Mouse (Mus musculus): ENCODE measurements at regions not wholly inside any gene's neighbourhood (a gene's known extent, or its start where the extent isn't known, plus 50 kb on each side); places are given as distances from the start of the nearest gene placed in this dataset.
A peak's percentile ranks its signal among the peaks of the same experiment; 100 is the strongest.

GRCm38 (mm10) chr17:84844950-84845349, 54.4 kb upstream of the Lrpprc start:
- Histone ChIP-seq H3K4me1 (ENCODE audit: control insufficient read depth, insufficient read depth, insufficient read length) (peaks cover 8% of the 10 kb centered on the region; the same call in 1 of the 2 replicates), H3K27me3 (ENCODE audit: control insufficient read depth, insufficient read depth, low read length) (no peaks in the 10 kb centered on the region), H3K27ac (ENCODE audit: insufficient read depth, low read length) (peak overlapping the region; percentile 82), H3K36me3 (ENCODE audit: control insufficient read depth, insufficient read depth, low read length) (no peaks in the 10 kb centered on the region), H3K4me3 (ENCODE audit: extremely low read depth, insufficient read depth, insufficient read length) (no peak overlapping the region)
- peak; percentile 64 to 71 for DNase-seq (ENCODE audit: low read depth in 1 of 2, low spot score in 2 of 2)
- 11% methylated on average over 13 of the region's 13 CpGs for WGBS
- TF ChIP-seq CTCF (IDR thresholded peaks at IDR 0.05; ENCODE audit: extremely low read depth, insufficient read depth, insufficient read length, insufficient replicate concordance) (no peak), POLR2A (IDR thresholded peaks at IDR 0.05; ENCODE audit: low read depth, low read length) (no peak)

- H3K27me3 ChIP-seq (ENCODE audit: control insufficient read depth, insufficient read depth, low read length), result no peaks in the 10 kb centered on the region
- 0 out of 2 replicates have a peak overlapping the region, but pooled peaks have one; percentile 49 for H3K27ac ChIP-seq (ENCODE audit: insufficient read depth, low read length)
- no peak for DNase-seq (ENCODE audit: low read depth in 1 of 2, low spot score in 2 of 2)
- peaks cover 8% of the 10 kb centered on the region; the same call in 1 of the 2 replicates for H3K4me1 ChIP-seq (ENCODE audit: control insufficient read depth, insufficient read depth, insufficient read length)
- no peaks in the 10 kb centered on the region for H3K36me3 ChIP-seq (ENCODE audit: control insufficient read depth, insufficient read depth, low read length)
- TF ChIP-seq POLR2A (IDR thresholded peaks at IDR 0.05; ENCODE audit: low read depth, low read length) (no peak), CTCF (IDR thresholded peaks at IDR 0.05; ENCODE audit: extremely low read depth, insufficient read depth, insufficient read length, insufficient replicate concordance) (no peak)
- WGBS, result 90% methylated on average over 9 of the region's 9 CpGs
- H3K4me3 ChIP-seq (ENCODE audit: extremely low read depth, insufficient read depth, insufficient read length), result no peak overlapping the region
These were observed 55.6 kb upstream of the Lrpprc start for GRCm38 (mm10) chr17:84846141-84846540.

GRCm38 (mm10) chr17:84848385-84849030, 57.9 kb upstream of the Lrpprc start:
- H3K27ac ChIP-seq (ENCODE audit: insufficient read depth, low read length), result no peak overlapping the region
- no peak overlapping the region for H3K4me3 ChIP-seq (ENCODE audit: extremely low read depth, insufficient read depth, insufficient read length)
- H3K27me3 ChIP-seq (ENCODE audit: control insufficient read depth, insufficient read depth, low read length), result no peaks in the 10 kb centered on the region
- 85% methylated on average over 14 of the region's 14 CpGs for WGBS
- no peak for TF ChIP-seq CTCF (IDR thresholded peaks at IDR 0.05; ENCODE audit: extremely low read depth, insufficient read depth, insufficient read length, insufficient replicate concordance)
- TF ChIP-seq POLR2A (IDR thresholded peaks at IDR 0.05; ENCODE audit: low read depth, low read length), result no peak
- no peak for DNase-seq (ENCODE audit: low read depth in 1 of 2, low spot score in 2 of 2)
- no peaks in the 10 kb centered on the region for H3K36me3 ChIP-seq (ENCODE audit: control insufficient read depth, insufficient read depth, low read length)
- peaks cover 8% of the 10 kb centered on the region; the same call in 1 of the 2 replicates for H3K4me1 ChIP-seq (ENCODE audit: control insufficient read depth, insufficient read depth, insufficient read length)

GRCm38 (mm10) chr17:84849031-84849405, 58.4 kb upstream of the Lrpprc start:
- WGBS, result 73% methylated on average over 6 of the region's 6 CpGs
- Histone ChIP-seq H3K4me3 (ENCODE audit: extremely low read depth, insufficient read depth, insufficient read length) (no peak overlapping the region), H3K27ac (ENCODE audit: insufficient read depth, low read length) (no peak overlapping the region), H3K36me3 (ENCODE audit: control insufficient read depth, insufficient read depth, low read length) (no peaks in the 10 kb centered on the region), H3K27me3 (ENCODE audit: control insufficient read depth, insufficient read depth, low read length) (no peaks in the 10 kb centered on the region), H3K4me1 (ENCODE audit: control insufficient read depth, insufficient read depth, insufficient read length) (peaks cover 8% of the 10 kb centered on the region; the same call in 1 of the 2 replicates)
- TF ChIP-seq POLR2A (IDR thresholded peaks at IDR 0.05; ENCODE audit: low read depth, low read length), result no peak
- TF ChIP-seq CTCF (IDR thresholded peaks at IDR 0.05; ENCODE audit: extremely low read depth, insufficient read depth, insufficient read length, insufficient replicate concordance), result no peak
- no peak for DNase-seq (ENCODE audit: low read depth in 1 of 2, low spot score in 2 of 2)

GRCm38 (mm10) chr17:84850464-84850863, 59.9 kb upstream of the Lrpprc start:
- Histone ChIP-seq H3K36me3 (ENCODE audit: control insufficient read depth, insufficient read depth, low read length) (no peaks in the 10 kb centered on the region), H3K27ac (ENCODE audit: insufficient read depth, low read length) (no peak overlapping the region), H3K4me3 (ENCODE audit: extremely low read depth, insufficient read depth, insufficient read length) (no peak overlapping the region), H3K4me1 (ENCODE audit: control insufficient read depth, insufficient read depth, insufficient read length) (peaks cover 2% of the 10 kb centered on the region; the same call in 1 of the 2 replicates), H3K27me3 (ENCODE audit: control insufficient read depth, insufficient read depth, low read length) (no peaks in the 10 kb centered on the region)
- TF ChIP-seq CTCF (IDR thresholded peaks at IDR 0.05; ENCODE audit: extremely low read depth, insufficient read depth, insufficient read length, insufficient replicate concordance) (no peak), POLR2A (IDR thresholded peaks at IDR 0.05; ENCODE audit: low read depth, low read length) (no peak)
- DNase-seq (ENCODE audit: low read depth in 1 of 2, low spot score in 2 of 2), result no peak
- WGBS, result 27% methylated on average over 5 of the region's 5 CpGs

GRCm38 (mm10) chr17:84850893-84851292, 60.3 kb upstream of the Lrpprc start:
- no peaks in the 10 kb centered on the region for H3K36me3 ChIP-seq (ENCODE audit: control insufficient read depth, insufficient read depth, low read length)
- WGBS, result 58% methylated on average over 5 of the region's 5 CpGs
- H3K4me3 ChIP-seq (ENCODE audit: extremely low read depth, insufficient read depth, insufficient read length), result no peak overlapping the region
- no peak overlapping the region for H3K27ac ChIP-seq (ENCODE audit: insufficient read depth, low read length)
- no peak for TF ChIP-seq POLR2A (IDR thresholded peaks at IDR 0.05; ENCODE audit: low read depth, low read length)
- no peak for TF ChIP-seq CTCF (IDR thresholded peaks at IDR 0.05; ENCODE audit: extremely low read depth, insufficient read depth, insufficient read length, insufficient replicate concordance)
- H3K4me1 ChIP-seq (ENCODE audit: control insufficient read depth, insufficient read depth, insufficient read length), result 0 out of 2 replicates have a peak, but pooled peaks cover 4% of the 10 kb centered on the region
- H3K27me3 ChIP-seq (ENCODE audit: control insufficient read depth, insufficient read depth, low read length), result no peaks in the 10 kb centered on the region
- no peak for DNase-seq (ENCODE audit: low read depth in 1 of 2, low spot score in 2 of 2)

GRCm38 (mm10) chr17:84856971-84857370, 66.4 kb upstream of the Lrpprc start:
- no peaks in the 10 kb centered on the region for H3K36me3 ChIP-seq (ENCODE audit: control insufficient read depth, insufficient read depth, low read length)
- H3K4me1 ChIP-seq (ENCODE audit: control insufficient read depth, insufficient read depth, insufficient read length), result peaks cover 24% of the 10 kb centered on the region
- no peaks in the 10 kb centered on the region for H3K27me3 ChIP-seq (ENCODE audit: control insufficient read depth, insufficient read depth, low read length)
- TF ChIP-seq CTCF (IDR thresholded peaks at IDR 0.05; ENCODE audit: extremely low read depth, insufficient read depth, insufficient read length, insufficient replicate concordance), result no peak
- TF ChIP-seq POLR2A (IDR thresholded peaks at IDR 0.05; ENCODE audit: low read depth, low read length), result no peak
- WGBS, result 88% methylated on average over 6 of the region's 6 CpGs
- H3K27ac ChIP-seq (ENCODE audit: insufficient read depth, low read length), result peak overlapping the region; percentile 77
- H3K4me3 ChIP-seq (ENCODE audit: extremely low read depth, insufficient read depth, insufficient read length), result no peak overlapping the region
- DNase-seq (ENCODE audit: low read depth in 1 of 2, low spot score in 2 of 2), result no peak
